Mouse (Mus musculus) mouse embryonic stem cell (cell line): ENCODE data around the gene Rad51b.

Experiments
- in situ Hi-C, 2 experiments: fragments of 300-500 bp; cut with MboI; formaldehyde crosslinking; loops; 1 replicate in 1 of 2; 3 replicates in 1 of 2; pipeline ENCODE4 v1.14.3; 2019 to 2020; ENCODE audit warnings: low sequenced_read_pairs in 2 of 2, low pct_unique_long_range_greater_than_20kb in 1 of 2, mixed read lengths in 1 of 2; ENCODE audit not compliant: unreplicated experiment in 1 of 2

The Rad51b gene

DNA sequence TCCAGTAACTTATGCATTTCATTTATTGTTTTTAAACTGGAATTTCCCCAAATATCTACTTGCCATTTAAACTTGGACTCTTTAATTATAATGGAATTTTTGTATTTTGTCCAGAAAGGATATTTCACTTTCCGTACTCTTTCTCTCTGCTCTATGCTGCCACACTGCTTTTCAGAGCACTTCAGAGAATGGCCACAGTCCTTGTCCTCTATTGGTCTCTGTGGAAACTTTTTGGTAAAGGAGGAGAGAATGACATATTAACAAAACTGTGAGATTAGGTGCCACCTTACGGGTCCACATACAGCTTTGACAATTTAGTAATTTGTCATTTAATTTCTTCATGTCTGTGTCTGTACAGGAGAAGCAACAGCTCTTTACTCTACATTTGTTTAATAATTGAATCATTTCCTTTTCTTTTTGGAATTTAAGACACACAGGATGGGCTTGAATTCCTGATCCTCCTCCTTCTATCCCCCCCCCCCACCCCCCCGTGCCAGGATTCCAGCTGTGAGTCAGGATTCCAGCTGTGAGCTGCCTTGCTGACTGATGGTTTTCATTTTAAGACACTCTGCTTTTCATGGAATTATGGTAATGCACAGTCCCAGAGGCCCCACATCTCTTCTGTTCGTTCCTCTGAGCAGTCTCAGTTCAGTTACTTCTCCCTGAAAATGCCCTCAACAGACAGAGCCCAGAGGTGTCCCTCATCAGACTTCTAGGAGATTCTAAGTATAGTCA, 112.2 kb downstream of the Rad51b start:
- in situ Hi-C loops: no loop called here

DNA sequence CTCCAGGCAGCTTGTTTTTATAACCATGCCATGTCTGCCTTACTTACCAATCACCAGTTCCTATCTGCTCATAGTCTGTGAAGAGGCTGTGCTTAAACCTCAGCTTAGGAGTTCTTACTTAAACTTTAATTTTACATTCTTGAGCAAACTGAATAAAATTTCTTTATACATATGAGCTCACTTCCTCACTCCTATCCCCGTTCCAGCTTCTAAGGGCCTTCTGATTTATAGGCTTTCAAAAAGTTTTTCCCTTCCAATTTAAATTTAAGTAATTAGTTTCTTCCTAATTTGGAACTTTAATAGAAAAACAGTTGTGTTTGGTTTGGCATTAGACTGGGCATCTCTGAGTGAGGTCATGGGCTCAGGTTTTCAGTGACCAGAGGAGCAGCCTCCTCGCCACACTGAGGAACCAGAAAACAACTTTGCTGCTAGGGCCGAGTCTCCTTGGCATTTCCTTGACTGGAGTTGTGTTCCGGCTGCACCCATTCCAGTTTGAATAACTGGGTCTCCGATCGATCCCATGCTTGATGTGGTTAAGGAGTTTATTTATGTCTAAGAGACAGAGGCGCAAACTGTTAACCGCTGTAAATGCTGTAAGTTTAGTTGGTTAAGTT, 115.9 kb downstream of the Rad51b start:
- in situ Hi-C loops: no loop called here

DNA sequence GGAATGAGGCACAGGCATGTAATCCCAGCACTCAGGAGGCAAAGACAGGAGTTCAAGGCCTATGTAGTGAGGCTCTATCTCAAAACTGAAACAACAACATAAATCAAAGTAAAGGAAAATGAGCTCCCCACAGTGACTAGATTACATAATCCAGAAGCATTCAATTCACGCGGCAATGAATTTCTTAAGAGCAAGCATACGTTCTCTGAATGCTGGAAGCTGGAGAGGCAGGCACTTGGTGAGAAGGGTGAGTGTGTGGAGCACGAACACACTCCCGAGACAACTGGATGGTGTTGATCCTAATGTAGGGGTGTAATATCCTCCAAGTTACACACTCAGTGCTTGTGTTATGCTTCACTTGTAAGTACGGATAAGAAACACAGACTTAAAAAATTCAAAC, 120.3 kb downstream of the Rad51b start:
- in situ Hi-C loops: no loop called here

- in situ Hi-C loops: no loop called here
Observed at GRCm38 (mm10) chr12:79420605-79421004, 123.5 kb downstream of the Rad51b start.

DNA sequence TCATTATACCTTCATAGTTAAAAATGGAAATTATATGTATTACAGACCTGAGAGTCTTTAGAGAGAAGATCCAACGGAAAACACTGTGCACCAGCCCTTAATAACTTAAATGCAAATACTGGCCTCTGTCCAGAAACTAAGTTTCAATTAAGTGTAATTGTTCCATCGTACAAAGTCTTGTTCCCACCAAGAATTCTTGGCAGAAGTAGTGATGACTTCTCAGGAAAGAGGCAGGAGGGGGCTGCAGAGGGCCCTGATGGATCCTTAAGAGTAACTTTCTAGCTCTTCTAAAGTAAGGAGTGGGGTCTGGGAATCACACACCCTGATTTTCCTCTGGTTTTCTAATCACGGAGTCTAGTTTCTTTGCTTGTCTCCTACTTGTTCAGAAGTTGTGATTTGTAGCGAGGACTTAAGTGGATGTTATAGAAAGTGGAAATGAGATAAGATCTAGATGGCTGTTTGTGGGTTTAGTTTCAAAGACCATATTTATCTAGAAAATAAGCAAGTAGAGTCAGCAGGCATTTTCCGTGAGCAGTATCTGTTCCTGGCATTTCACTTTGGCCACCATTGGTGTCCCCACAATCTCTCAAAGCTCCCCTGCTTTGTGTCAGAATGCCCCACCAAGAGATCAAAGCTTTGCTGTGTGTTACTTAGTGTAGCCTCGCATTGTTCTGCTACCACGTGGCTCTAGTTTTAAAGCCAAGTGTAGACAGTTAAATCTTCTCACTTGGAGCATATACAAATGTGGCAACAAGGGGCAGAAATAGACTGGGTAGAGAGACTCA, 132.6 kb downstream of the Rad51b start:
- in situ Hi-C loops: no loop called here

DNA sequence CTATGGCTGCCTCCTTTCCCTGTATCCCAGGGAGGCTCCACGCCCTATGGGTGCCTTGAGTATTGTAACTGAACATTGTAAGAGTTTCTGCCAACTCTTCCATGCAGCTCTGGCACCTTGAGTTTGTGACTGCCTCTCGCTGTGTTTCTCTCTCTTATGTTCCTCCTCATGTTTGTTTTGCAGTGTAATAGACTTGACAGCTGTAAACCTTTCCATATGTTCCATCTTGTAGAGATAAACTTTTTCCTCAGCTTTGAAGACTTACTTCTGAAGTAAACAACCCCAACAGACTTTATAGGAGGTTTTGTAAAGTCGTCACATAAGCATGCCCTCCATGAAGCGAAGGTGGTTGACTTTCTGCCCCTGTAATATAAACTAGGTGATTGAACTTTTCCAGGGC, 134.1 kb downstream of the Rad51b start:
- in situ Hi-C loops: no loop called here

- in situ Hi-C loops: no loop called here
Observed at GRCm38 (mm10) chr12:79433724-79434442, 136.8 kb downstream of the Rad51b start.

GRCm38 (mm10) chr12:79435474-79435873, 138.4 kb downstream of the Rad51b start:
- in situ Hi-C loops: no loop called here

- in situ Hi-C loops: no loop called here
Observed at GRCm38 (mm10) chr12:79436035-79436434, 139.0 kb downstream of the Rad51b start.

DNA sequence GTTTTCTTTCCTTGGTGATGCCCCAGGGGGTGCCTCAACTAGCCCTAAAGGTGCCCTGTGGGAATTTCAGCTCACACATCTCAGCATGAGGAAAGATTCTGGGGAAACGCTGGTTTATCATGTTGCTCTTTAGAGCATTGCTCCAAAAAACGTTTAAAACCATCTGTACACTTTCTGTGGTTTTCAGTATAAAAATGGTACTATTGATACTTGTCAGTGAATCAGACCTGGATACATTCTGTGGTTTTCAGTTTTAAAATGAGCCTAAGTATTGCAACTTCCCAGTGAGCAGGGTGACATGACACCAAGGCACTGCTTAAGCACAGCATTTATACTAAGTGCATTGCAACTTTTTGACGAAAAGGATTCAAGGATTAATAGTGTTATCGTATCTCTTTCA, 139.8 kb downstream of the Rad51b start:
- in situ Hi-C loops: no loop called here

- in situ Hi-C loops: no loop called here
Observed at GRCm38 (mm10) chr12:79437572-79437971, 140.5 kb downstream of the Rad51b start.

DNA sequence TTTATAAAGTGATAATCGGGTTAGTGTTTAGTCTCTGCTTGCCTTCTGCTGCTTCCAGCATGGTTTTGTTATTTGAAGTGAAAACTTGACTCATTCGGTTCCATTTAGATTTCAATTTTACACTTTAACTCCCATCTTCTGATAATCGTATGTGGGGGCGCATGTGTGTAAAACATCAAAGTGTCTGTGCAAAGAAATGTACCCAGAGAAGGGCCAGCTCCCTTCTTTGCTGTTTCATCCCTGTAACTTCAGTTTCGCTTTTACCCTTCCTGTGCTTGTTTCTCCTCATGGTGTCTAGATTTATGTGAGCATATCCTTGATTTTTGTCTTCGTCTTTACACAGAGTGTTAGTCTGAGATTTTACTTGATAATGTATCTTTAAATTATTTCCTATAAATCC, 142.9 kb downstream of the Rad51b start:
- in situ Hi-C loops: no loop called here

- in situ Hi-C loops: no loop called here
Observed at GRCm38 (mm10) chr12:79441210-79442005, 144.3 kb downstream of the Rad51b start.

- in situ Hi-C loops: no loop called here
Observed at GRCm38 (mm10) chr12:79442126-79442525, 145.0 kb downstream of the Rad51b start.

GRCm38 (mm10) chr12:79442836-79443390, 145.8 kb downstream of the Rad51b start:
- in situ Hi-C loops: no loop called here

DNA sequence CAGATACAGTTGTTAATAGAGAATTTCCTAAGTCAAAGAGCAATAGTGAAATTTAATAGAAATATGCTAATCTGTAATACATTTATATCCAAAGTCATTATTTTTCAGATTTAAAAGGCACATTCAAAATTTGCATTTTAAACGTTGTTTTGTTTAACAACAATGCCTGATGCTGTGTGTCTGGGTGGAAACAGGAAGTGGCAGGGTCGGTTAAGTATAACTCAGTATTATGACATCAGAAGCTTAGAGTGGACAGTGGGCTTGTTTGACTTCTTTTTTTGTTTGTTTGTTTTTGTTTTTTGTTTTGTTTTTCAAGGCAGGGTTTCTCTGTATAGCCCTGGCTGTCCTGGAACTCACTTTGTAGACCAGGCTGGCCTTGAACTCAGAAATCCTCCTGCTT, 147.6 kb downstream of the Rad51b start:
- in situ Hi-C loops: no loop called here

DNA sequence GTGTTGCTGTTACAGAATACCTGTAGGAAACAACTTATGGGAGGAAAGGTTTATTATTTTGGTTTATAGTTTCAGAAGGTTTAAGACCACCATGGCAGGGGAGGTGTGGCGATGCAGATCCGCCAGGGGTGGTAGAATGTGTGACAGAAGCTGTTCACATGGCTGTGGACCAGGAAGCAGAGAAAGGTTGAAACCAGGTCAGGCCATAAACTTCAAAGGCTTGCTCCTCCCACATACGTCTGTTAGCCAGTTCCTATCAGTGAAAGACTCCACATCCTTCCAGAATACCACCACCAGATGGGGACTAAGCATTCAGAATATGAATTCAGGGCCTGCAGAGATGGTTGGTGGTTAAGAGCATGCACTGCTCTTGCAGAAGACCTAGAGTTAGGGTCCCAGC, 150.0 kb downstream of the Rad51b start:
- in situ Hi-C loops: no loop called here

- in situ Hi-C loops: no loop called here
Observed at GRCm38 (mm10) chr12:79449817-79450411, 152.8 kb downstream of the Rad51b start.
